Mouse (Mus musculus) midbrain, postnatal 0 days (tissue): ENCODE measurements around the gene Ankrd33. TPM values are rescaled to one million over a fixed set of nuclear protein-coding genes. Genes with fewer than 3 reads are reported as not detected.

Source experiments
- ATAC-seq: fragments of 200-750 bp; cut with Nextera tagmentation; 2 replicates; pipeline ENCODE4 v1.8.0; 2017; ENCODE audit warnings: moderate number of reproducible peaks, mild to moderate bottlenecking, moderate TSS enrichment, moderate library complexity; ENCODE audit not compliant: low FRiP score
- DNase-seq: peaks from one replicate; pipeline ENCODE4 v3.0.0-alpha.2; 2015; ENCODE audit warnings: low spot score
- H3K27ac ChIP-seq: fragments of 300-500 bp; sonication (generic); 2 replicates; pipeline ENCODE4 v1.5.1; 2014; ENCODE audit warnings: low read depth, mild to moderate bottlenecking, low read length, mixed read lengths
- H3K27me3 ChIP-seq: fragments of 300-500 bp; sonication (generic); 2 replicates; pipeline ENCODE4 v1.6.1; 2014; ENCODE audit warnings: low read length, control low read depth, mixed read lengths; ENCODE audit not compliant: insufficient read depth
- H3K36me3 ChIP-seq: fragments of 300-500 bp; sonication (generic); 2 replicates; pipeline ENCODE4 v1.6.1; 2014; ENCODE audit warnings: low read length, control low read depth, mixed read lengths; ENCODE audit not compliant: insufficient read depth
- H3K4me1 ChIP-seq: fragments of 300-500 bp; sonication (generic); 2 replicates; pipeline ENCODE4 v1.6.1; 2014; ENCODE audit warnings: mild to moderate bottlenecking, control low read depth, antibody characterized with exemption, low read length, mixed read lengths; ENCODE audit not compliant: insufficient read depth
- H3K4me2 ChIP-seq: fragments of 300-500 bp; sonication (generic); 2 replicates; pipeline ENCODE4 v1.6.1; 2014; ENCODE audit warnings: low read depth, mild to moderate bottlenecking, low read length, mixed read lengths; ENCODE audit not compliant: poor library complexity, severe bottlenecking
- H3K4me3 ChIP-seq: fragments of 300-500 bp; sonication (generic); 2 replicates; pipeline ENCODE4 v1.5.1; 2014; ENCODE audit warnings: low read depth, mild to moderate bottlenecking, low read length, moderate library complexity
- H3K9ac ChIP-seq: fragments of 300-500 bp; sonication (generic); replicated peaks from 2 replicates; pipeline ENCODE4 v1.6.1; 2014; ENCODE audit warnings: mild to moderate bottlenecking, low read length, moderate library complexity, mixed read lengths; ENCODE audit not compliant: poor library complexity, severe bottlenecking
- H3K9me3 ChIP-seq: fragments of 300-500 bp; sonication (generic); 2 replicates; pipeline ENCODE4 v1.6.1; 2016; ENCODE audit warnings: low read length, control low read depth
- CTCF ChIP-seq: IDR thresholded peaks from 2 replicates; pipeline ENCODE4 v1.5.1; 2016; ENCODE audit warnings: antibody characterized with exemption, mild to moderate bottlenecking
- WGBS: fragments of 180-500 bp; shearing (Covaris S2); extraction: QIAGEN DNeasy Blood & Tissue Kit; methylation state at CpG from one replicate; pipeline ENCODE4 v1.1.7; 2014; 5-methylcytosine and 5-hydroxymethylcytosine counted together
- polyA plus RNA-seq: library from polyadenylated mRNA; unstranded; fragments of >200 nt; fragmentation: Nextera tagmentation; extraction: Ambion mirVana; gene quantifications from 2 replicates; pipeline ENCODE4 v1.2.1, GENCODE M21; 2015
- total RNA-seq: library from RNA; depleted of rRNA; stranded (reverse); fragments of >200 nt; gene quantifications from 2 replicates; pipeline ENCODE4 v1.2.3, GENCODE M21; 2014

Ankrd33 gene
- total and polyA plus RNA-seq, 2 experiments from 2014 or later: not detected

GRCm38 (mm10) chr15:101077001-101077812, 38.3 kb upstream of the Ankrd33 start:
- no peak for TF ChIP-seq CTCF
- Histone ChIP-seq H3K4me1 (peaks cover 15% of the 10 kb centered on the region; the same call in 1 of the 2 replicates), H3K4me2 (peak overlapping the region; percentile 88), H3K27ac (0 out of 2 replicates have a peak overlapping the region, but pooled peaks have one; percentile 38), H3K9ac (peak overlapping the region; percentile 63; the same call in 1 of the 2 replicates), H3K27me3 (no peaks in the 10 kb centered on the region), H3K4me3 (peak overlapping the region; percentile 56), H3K36me3 (no peaks in the 10 kb centered on the region), H3K9me3 (no peaks in the 10 kb centered on the region)
- peak; percentile 50 for DNase-seq
- ATAC-seq: no peak
- 3% methylated on average over 34 of the region's 34 CpGs for WGBS

GRCm38 (mm10) chr15:101077813-101078730, 37.5 kb upstream of the Ankrd33 start, which contains the start of gene Fignl2:
Gene Fignl2 (minus strand): TSS chr15:101078567.
- under 1% methylated on average over 50 of the region's 96 CpGs for WGBS
- no peaks in the 10 kb centered on the region for H3K36me3 ChIP-seq
- DNase-seq: no peak
- no peaks in the 10 kb centered on the region for H3K27me3 ChIP-seq
- peak within 1 kb of the TSS; percentile 88 for H3K4me2 ChIP-seq
- peak within 1 kb of the TSS; percentile 56 for H3K4me3 ChIP-seq
- ATAC-seq: no peak
- no peaks in the 10 kb centered on the region for H3K9me3 ChIP-seq
- 0 out of 2 replicates have a peak within 1 kb of the TSS, but pooled peaks have one; percentile 38 for H3K27ac ChIP-seq
- peaks cover 15% of the 10 kb centered on the region; the same call in 1 of the 2 replicates for H3K4me1 ChIP-seq
- TF ChIP-seq CTCF: no peak
- peak within 1 kb of the TSS; percentile 63 for H3K9ac ChIP-seq

GRCm38 (mm10) chr15:101078731-101079156, 36.8 kb upstream of the Ankrd33 start:
- DNase-seq (peak; percentile 48), ATAC-seq (peak; percentile 44; the same call in 1 of the 2 replicates)
- H3K27ac ChIP-seq: no peak overlapping the region
- H3K4me2 ChIP-seq: peak overlapping the region; percentile 88
- TF ChIP-seq CTCF: peak; percentile 46
- H3K27me3 ChIP-seq: no peaks in the 10 kb centered on the region
- H3K4me3 ChIP-seq: peak overlapping the region; percentile 56
- peaks cover 15% of the 10 kb centered on the region; the same call in 1 of the 2 replicates for H3K4me1 ChIP-seq
- H3K9ac ChIP-seq: peak overlapping the region; percentile 63
- H3K36me3 ChIP-seq: no peaks in the 10 kb centered on the region
- 4% methylated on average over 10 of the region's 30 CpGs for WGBS
- H3K9me3 ChIP-seq: no peaks in the 10 kb centered on the region

GRCm38 (mm10) chr15:101080031-101080520, 35.5 kb upstream of the Ankrd33 start:
- H3K27ac ChIP-seq: no peak overlapping the region
- H3K4me3 ChIP-seq: no peak overlapping the region
- H3K4me1 ChIP-seq: peaks cover 15% of the 10 kb centered on the region; the same call in 1 of the 2 replicates
- H3K9ac ChIP-seq: no peak overlapping the region
- WGBS: 81% methylated on average over 9 of the region's 9 CpGs
- no peak for TF ChIP-seq CTCF
- no peaks in the 10 kb centered on the region for H3K9me3 ChIP-seq
- ATAC-seq (no peak), DNase-seq (no peak)
- no peak overlapping the region for H3K4me2 ChIP-seq
- H3K27me3 ChIP-seq: no peaks in the 10 kb centered on the region
- no peaks in the 10 kb centered on the region for H3K36me3 ChIP-seq

GRCm38 (mm10) chr15:101081035-101081548, 34.5 kb upstream of the Ankrd33 start:
- Histone ChIP-seq H3K4me2 (no peak overlapping the region), H3K4me1 (peaks cover 12% of the 10 kb centered on the region; the same call in 1 of the 2 replicates), H3K9ac (no peak overlapping the region), H3K4me3 (no peak overlapping the region), H3K36me3 (no peaks in the 10 kb centered on the region), H3K9me3 (no peaks in the 10 kb centered on the region), H3K27ac (no peak overlapping the region), H3K27me3 (no peaks in the 10 kb centered on the region)
- no peak for ATAC-seq
- 81% methylated on average over 5 of the region's 7 CpGs for WGBS
- no peak for DNase-seq
- no peak for TF ChIP-seq CTCF
